Mouse (Mus musculus) telencephalon, adult 2 months (tissue): Measurements from ENCODE around the gene Gm3776.
"Not testable (repeated sequence)": the region's sequence is repeated elsewhere in the genome, so short reads cannot be mapped to it uniquely, and the experiment has no call there.

Experiments used
- DNase-seq: peaks from one replicate; pipeline ENCODE4 v3.0.0-alpha.2; 2011; ENCODE audit warnings: low read depth, low spot score

The Gm3776 gene

DNA sequence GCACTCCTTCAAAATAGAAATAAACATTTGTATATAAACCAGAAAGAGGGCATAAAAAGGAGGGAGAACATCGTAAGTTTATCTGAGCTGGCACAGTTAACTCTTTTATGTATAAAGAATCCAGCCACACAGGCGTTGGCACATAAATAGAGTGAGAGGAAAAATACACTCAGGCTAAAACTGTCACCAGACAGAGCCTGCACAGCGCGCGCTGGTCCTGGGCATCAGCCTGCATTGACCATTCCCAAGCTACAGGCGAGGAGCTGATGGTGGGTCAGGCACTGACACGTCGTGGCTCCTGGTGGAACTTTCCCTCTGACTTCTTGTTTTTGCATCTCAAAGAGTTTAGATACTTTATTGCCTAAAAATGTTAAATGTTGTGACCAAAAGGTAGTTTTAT lies 35.5 kb downstream of the Gm3776 start:
- DNase-seq: not testable (repeated sequence)

DNA sequence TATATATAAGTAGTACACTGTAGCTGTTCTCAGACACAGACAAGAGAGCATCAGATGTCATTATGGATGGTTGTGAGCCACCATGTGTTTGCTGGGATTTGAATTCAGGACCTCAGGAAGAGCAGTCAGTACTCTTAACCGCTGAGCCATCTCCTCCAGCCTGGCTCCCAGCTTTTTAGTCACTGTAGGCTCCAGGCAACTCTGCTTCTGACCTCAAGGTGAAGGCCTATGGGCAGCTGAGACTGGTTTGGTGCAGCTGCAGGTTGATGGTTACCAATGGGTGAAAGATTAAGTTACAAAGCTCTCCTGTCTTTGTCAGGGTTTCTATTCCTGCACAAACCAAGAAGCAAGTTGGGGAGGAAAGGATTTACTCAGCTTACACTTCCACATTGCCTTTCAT lies 36.8 kb downstream of the Gm3776 start:
- DNase-seq: not testable (repeated sequence)

DNA sequence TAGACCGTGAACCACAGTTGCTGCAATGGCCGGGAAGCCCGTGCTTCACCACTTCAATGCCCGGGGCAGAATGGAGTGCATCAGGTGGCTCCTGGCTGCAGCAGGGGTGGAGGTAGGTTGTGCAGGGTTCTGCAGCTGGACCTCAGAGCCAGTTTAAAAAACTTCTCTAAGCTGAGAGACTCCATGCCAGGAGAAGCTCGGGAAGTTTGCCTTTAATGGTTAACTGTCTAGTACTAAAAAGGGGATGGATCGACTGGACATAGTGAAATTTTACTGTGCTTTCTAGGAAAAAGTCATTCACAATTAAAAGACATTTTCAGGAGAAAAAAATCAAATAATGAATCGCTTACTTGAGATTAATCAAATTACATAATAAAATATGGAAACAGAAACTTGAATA lies 37.9 kb downstream of the Gm3776 start:
- DNase-seq: not testable (repeated sequence)

DNA sequence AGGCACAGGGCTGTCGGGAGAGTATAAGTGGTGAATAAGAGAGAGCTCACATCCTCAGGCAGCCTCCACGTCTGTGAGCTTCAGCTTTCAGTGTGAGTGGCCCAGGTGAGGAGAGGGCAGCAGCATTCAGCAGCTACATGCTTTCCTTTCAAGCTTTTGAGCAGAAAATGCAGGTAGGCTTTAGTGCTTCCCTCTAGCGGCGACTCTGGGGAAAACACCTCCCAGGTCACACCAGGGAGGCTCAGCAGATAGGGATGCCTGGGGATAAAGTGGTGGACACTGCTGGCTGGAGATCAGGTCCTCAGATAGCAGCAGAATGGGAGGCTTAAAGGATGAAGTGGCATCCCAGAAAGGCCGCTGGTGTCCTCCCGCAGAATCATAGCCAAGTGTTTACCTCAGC lies 39.2 kb downstream of the Gm3776 start:
- DNase-seq: not testable (repeated sequence)

DNA sequence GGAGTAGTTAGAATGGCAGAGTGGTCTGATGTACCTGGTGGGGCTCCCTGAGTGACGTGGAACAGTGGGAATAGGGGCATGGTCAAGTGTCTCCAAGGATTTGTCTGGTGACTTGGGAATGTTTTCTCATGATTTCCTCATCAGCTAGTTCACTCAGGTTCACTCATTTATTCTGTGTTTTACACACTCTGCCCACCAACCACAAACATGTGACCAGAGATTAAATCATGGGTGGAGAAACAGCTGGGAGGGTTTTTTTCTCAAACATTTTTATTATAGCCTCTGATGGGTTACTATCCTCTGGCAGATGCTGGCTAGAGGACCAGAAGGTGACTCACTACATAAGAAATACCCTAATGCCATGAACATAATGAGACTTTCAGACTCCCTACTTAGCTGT lies 41.3 kb downstream of the Gm3776 start:
- DNase-seq: no peak

DNA sequence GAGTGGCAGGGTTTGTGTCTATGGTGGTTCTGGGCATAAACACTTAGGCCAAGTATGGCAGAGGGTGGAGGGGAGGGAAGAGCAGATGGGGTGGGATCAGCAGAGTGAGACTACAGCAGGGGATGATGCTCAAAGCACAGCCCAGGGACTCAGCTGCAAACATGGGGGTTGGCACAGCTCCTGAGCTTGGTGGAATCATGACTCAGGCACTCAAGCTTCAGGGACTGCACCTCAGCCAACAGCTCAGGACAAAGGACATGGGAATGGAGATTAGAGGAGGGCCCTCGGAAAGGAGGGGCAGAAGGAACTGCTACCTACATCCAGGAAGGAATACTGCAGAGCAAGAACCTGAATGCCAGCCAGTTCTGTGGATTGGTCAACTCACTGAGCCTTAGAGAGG lies 42.2 kb downstream of the Gm3776 start:
- DNase-seq: not testable (repeated sequence)

DNA sequence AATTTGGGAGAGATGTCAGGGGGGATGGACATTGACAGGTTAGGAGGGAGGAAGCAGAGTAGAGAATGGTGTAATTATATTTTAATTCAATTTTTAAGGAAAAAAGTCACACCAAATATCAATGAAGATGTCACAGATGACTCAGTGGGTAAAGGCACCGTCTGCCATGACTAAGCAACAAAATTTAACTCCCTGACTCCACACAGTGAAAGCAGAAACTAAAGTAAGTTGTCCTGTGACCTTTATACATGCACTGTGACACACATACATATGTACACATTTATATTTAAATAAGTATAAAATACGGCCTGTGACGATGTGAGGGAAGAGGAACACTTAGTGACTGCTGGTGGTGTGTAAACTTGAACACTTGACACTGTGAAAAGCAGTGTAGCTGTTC lies 51.2 kb downstream of the Gm3776 start:
- DNase-seq: not testable (repeated sequence)

DNA sequence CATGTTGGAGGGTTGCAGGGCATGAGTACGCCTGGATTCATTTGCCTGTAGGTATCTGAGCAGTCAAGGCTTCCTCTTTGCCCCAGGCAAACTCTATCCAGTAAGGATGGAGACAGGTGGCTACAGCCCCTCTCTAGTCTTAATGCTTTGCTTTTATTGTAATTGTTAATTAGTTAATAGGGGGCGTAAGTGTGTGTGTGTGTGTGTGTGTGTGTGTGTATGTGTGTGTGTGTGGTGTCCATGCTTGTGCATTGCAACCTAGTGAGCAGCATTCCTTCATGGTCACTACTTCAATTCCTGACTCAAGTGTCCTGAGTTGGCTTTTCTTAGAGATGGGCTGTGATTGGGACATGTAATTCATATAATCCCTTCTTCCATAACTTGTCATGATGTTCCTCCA lies 57.8 kb downstream of the Gm3776 start, which contains the start of gene Omt2a:
Omt2a (minus strand) TSS at position 101 of the 400 bp plus-strand sequence.
- no peak for DNase-seq
